ENCODE assay signal across 10 mouse cellular contexts in the genomic region with DNA sequence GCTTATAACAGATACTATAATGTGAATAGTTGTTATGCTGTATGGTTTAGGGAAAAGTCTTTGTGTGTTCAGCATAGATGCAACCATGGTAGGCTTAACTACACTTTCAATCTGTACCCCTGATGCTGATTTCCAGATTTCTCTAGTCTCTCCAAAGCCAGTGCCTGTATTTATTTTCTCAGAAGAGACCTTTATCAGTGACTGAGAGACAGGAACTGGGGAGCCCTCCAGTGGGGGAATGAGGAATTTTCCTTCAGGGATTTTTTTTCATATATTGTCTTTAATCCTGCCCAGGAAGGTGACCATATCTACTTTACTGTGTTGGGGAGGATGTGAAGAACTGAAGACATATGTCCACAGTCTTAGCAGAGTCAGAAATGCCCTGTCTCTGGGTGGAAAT. TPM values are rescaled to one million over a fixed set of nuclear protein-coding genes. Genes with fewer than 3 reads are reported as not detected.
DNase-seq lines count a peak whose midpoint lies in the region; ATAC-seq and TF ChIP-seq lines count a peak whose summit lies in the region.
"Had no signal": no experiment of that assay in that cellular context is flagged by ENCODE, and none has a peak within 500 bp of the region (broad histone marks: within the 10 kb centered on the region; RNA-seq: fewer than 3 reads in every experiment).

No protein-coding gene starts in this region.

- TF ChIP-seq POLR2A in brain, embryonic 14.5 days (IDR thresholded peaks at IDR 0.05; ENCODE audit: borderline replicate concordance, extremely low read depth, insufficient read depth, insufficient read length, poor library complexity, severe bottlenecking) = no peak

- peak; percentile 35 for TF ChIP-seq CTCF in heart, postnatal 0 days (IDR thresholded peaks at IDR 0.05; ENCODE audit: low read depth)
- TF ChIP-seq CTCF in brain, embryonic 14.5 days (IDR thresholded peaks at IDR 0.05; ENCODE audit: borderline replicate concordance, extremely low read depth, insufficient read depth, insufficient read length) = peak; percentile 42; the same call in 1 of the 2 replicates

- no peaks in the 10 kb centered on the region for H3K36me3 ChIP-seq in heart, postnatal 0 days (replicated peaks; ENCODE audit: control insufficient read depth, insufficient read depth, low read length)
- no peaks in the 10 kb centered on the region for H3K36me3 ChIP-seq in heart, embryonic 10.5 days
- H3K36me3 ChIP-seq in forebrain, embryonic 16.5 days (ENCODE audit: control insufficient read depth, insufficient read depth) = no peaks in the 10 kb centered on the region
- no peaks in the 10 kb centered on the region for H3K36me3 ChIP-seq in midbrain, embryonic 11.5 days (ENCODE audit: control insufficient read depth, insufficient read depth, low read length)
- H3K36me3 ChIP-seq: heart, embryonic 15.5 days had no signal

- H3K27me3 ChIP-seq in heart, postnatal 0 days (ENCODE audit: control insufficient read depth, insufficient read depth, low read length) = no peaks in the 10 kb centered on the region
- no peaks in the 10 kb centered on the region for H3K27me3 ChIP-seq in heart, embryonic 10.5 days (ENCODE audit: insufficient read depth, poor library complexity, severe bottlenecking)
- H3K27me3 ChIP-seq in forebrain, embryonic 16.5 days (replicated peaks; ENCODE audit: control insufficient read depth, insufficient read depth, low read length) = no peaks in the 10 kb centered on the region
- no peaks in the 10 kb centered on the region for H3K27me3 ChIP-seq in midbrain, embryonic 11.5 days (ENCODE audit: control insufficient read depth, insufficient read depth, low read length)

- no peaks in the 10 kb centered on the region for H3K4me1 ChIP-seq in heart, postnatal 0 days (ENCODE audit: control insufficient read depth, insufficient read depth)
- H3K4me1 ChIP-seq in heart, embryonic 10.5 days = peaks cover 16% of the 10 kb centered on the region
- peaks cover 17% of the 10 kb centered on the region for H3K4me1 ChIP-seq in forebrain, embryonic 16.5 days (replicated peaks; ENCODE audit: control insufficient read depth, insufficient read depth, low read length)
- peaks cover 14% of the 10 kb centered on the region for H3K4me1 ChIP-seq in midbrain, embryonic 11.5 days (ENCODE audit: control insufficient read depth, insufficient read depth, low read length)

- no peak overlapping the region for H3K9ac ChIP-seq in heart, postnatal 0 days (replicated peaks; ENCODE audit: low read depth, low read length)
- H3K9ac ChIP-seq in forebrain, embryonic 16.5 days (replicated peaks; ENCODE audit: low read depth, low read length) = no peak overlapping the region
- no peak overlapping the region for H3K9ac ChIP-seq in midbrain, embryonic 11.5 days (ENCODE audit: low read length)
- H3K9ac ChIP-seq: heart, embryonic 15.5 days had no signal

- H3K27ac ChIP-seq in heart, postnatal 0 days (ENCODE audit: low read depth) = no peak overlapping the region
- no peak overlapping the region for H3K27ac ChIP-seq in heart, embryonic 10.5 days
- no peak overlapping the region for H3K27ac ChIP-seq in forebrain, embryonic 16.5 days (ENCODE audit: low read length)
- H3K27ac ChIP-seq in midbrain, embryonic 11.5 days (ENCODE audit: low read depth, low read length) = no peak overlapping the region; the same call in 1 of the 2 replicates
- H3K27ac ChIP-seq: heart, embryonic 15.5 days had no signal

- no peak for ATAC-seq in heart, postnatal 0 days (ENCODE audit: insufficient read depth, low read depth)
- ATAC-seq in forebrain, embryonic 16.5 days = peak; percentile 39; the same call in 1 of the 2 replicates
- ATAC-seq in midbrain, embryonic 11.5 days (ENCODE audit: low FRiP score) = peak; percentile 30; the same call in 1 of the 2 replicates

- H3K4me3 ChIP-seq in heart, postnatal 0 days (ENCODE audit: low read depth, low read length) = no peak overlapping the region
- H3K4me3 ChIP-seq in heart, embryonic 10.5 days = no peak overlapping the region
- no peak overlapping the region for H3K4me3 ChIP-seq in forebrain, embryonic 16.5 days (replicated peaks; ENCODE audit: low read length)
- no peak overlapping the region for H3K4me3 ChIP-seq in midbrain, embryonic 11.5 days (ENCODE audit: low read depth, low read length)
- H3K4me3 ChIP-seq: heart, embryonic 15.5 days; megakaryocyte, embryonic 14.5 days had no signal

- H3K4me2 ChIP-seq in heart, postnatal 0 days (ENCODE audit: low read depth, low read length) = no peak overlapping the region
- H3K4me2 ChIP-seq in forebrain, embryonic 16.5 days (ENCODE audit: low read length) = no peak overlapping the region
- H3K4me2 ChIP-seq in midbrain, embryonic 11.5 days = no peak overlapping the region
- H3K4me2 ChIP-seq: heart, embryonic 15.5 days had no signal

- no peaks in the 10 kb centered on the region for H3K9me3 ChIP-seq in heart, postnatal 0 days (replicated peaks; ENCODE audit: control insufficient read depth, low read length)
- no peaks in the 10 kb centered on the region for H3K9me3 ChIP-seq in heart, embryonic 10.5 days
- H3K9me3 ChIP-seq in forebrain, embryonic 16.5 days (ENCODE audit: control insufficient read depth, low read length) = no peaks in the 10 kb centered on the region
- H3K9me3 ChIP-seq in midbrain, embryonic 11.5 days (ENCODE audit: control insufficient read depth, low read length) = no peaks in the 10 kb centered on the region
- H3K9me3 ChIP-seq: heart, embryonic 15.5 days; megakaryocyte, embryonic 14.5 days had no signal

- DNase-seq in heart, postnatal 0 days (ENCODE audit: low spot score) = no peak
- no peak for DNase-seq in heart, embryonic 10.5 days (ENCODE audit: low spot score)
- DNase-seq in 416B (ENCODE audit: low read depth) = peak; percentile 60
- DNase-seq in brain, embryonic 14.5 days (ENCODE audit: low read depth) = peak; percentile 77
- peak; percentile 92 for DNase-seq in midbrain, embryonic 11.5 days (ENCODE audit: low spot score, missing footprints)
- no peak for DNase-seq in spleen, postnatal 10 days (ENCODE audit: low spot score in 2 of 2)
- no peak for DNase-seq in gastrocnemius, postnatal 25 days

- no peak for TF ChIP-seq EP300 in heart, postnatal 0 days (IDR thresholded peaks at IDR 0.05; ENCODE audit: low read depth)

RNA-seq across cellular contexts. Expression of a gene that starts 12.4 kb away (rescaled TPM):
- not detected in 2 replicates for total RNA-seq in heart, postnatal 0 days (2014; rRNA removed; ENCODE audit: low replicate concordance)
- 0.48 TPM in 1 of 2 replicates, not detected in the other for polyA plus RNA-seq in heart, postnatal 0 days (2015; fragmentation: Nextera tagmentation; extraction: Ambion mirVana)
- not detected in 2 replicates for polyA plus RNA-seq in heart, embryonic 10.5 days (2016; fragmentation: Nextera tagmentation; extraction: Ambion mirVana)
- polyA plus RNA-seq in brain, embryonic 14.5 days (2012; rRNA removed) = 78.9 and 87.2 TPM in 2 replicates
- 29.3 and 76.1 TPM in 2 replicates for polyA plus RNA-seq in forebrain, embryonic 16.5 days (2015; fragmentation: Nextera tagmentation; extraction: Ambion mirVana)
- 28.5 and 34.8 TPM in 2 replicates for polyA plus RNA-seq in midbrain, embryonic 11.5 days (2014; fragmentation: Nextera tagmentation; extraction: Ambion mirVana)
- total RNA-seq in gastrocnemius, postnatal 25 days (2021) = not detected

RNA-seq across cellular contexts. Expression of a gene that starts 26.3 kb away (rescaled TPM):
- 0.04 and 0.15 TPM in 2 replicates for total RNA-seq in heart, postnatal 0 days (2014; rRNA removed; ENCODE audit: low replicate concordance)
- polyA plus RNA-seq in heart, postnatal 0 days (2015; fragmentation: Nextera tagmentation; extraction: Ambion mirVana) = 0.16 and 0.26 TPM in 2 replicates
- polyA plus RNA-seq in heart, embryonic 10.5 days (2016; fragmentation: Nextera tagmentation; extraction: Ambion mirVana) = 0.70 and 0.84 TPM in 2 replicates
- 33.4 and 53.4 TPM in 2 replicates for polyA plus RNA-seq in brain, embryonic 14.5 days (2012; rRNA removed)
- polyA plus RNA-seq in forebrain, embryonic 16.5 days (2015; fragmentation: Nextera tagmentation; extraction: Ambion mirVana) = 6.1 and 10.7 TPM in 2 replicates
- polyA plus RNA-seq in midbrain, embryonic 11.5 days (2014; fragmentation: Nextera tagmentation; extraction: Ambion mirVana) = 4.2 and 4.4 TPM in 2 replicates
- total RNA-seq in gastrocnemius, postnatal 25 days (2021) = not detected

RNA-seq across cellular contexts. Expression of a gene that starts 27.2 kb away (rescaled TPM):
- total RNA-seq in heart, postnatal 0 days (2014; rRNA removed; ENCODE audit: low replicate concordance) = 202 and 236 TPM in 2 replicates
- polyA plus RNA-seq in heart, postnatal 0 days (2015; fragmentation: Nextera tagmentation; extraction: Ambion mirVana) = 147 TPM in 2 replicates
- 142 and 144 TPM in 2 replicates for polyA plus RNA-seq in heart, embryonic 10.5 days (2016; fragmentation: Nextera tagmentation; extraction: Ambion mirVana)
- 140 and 189 TPM in 2 replicates for polyA plus RNA-seq in brain, embryonic 14.5 days (2012; rRNA removed)
- polyA plus RNA-seq in forebrain, embryonic 16.5 days (2015; fragmentation: Nextera tagmentation; extraction: Ambion mirVana) = 146 and 150 TPM in 2 replicates
- polyA plus RNA-seq in midbrain, embryonic 11.5 days (2014; fragmentation: Nextera tagmentation; extraction: Ambion mirVana) = 149 TPM in 2 replicates
- 10 to 100 TPM; 46.1 to 51.4 TPM for total RNA-seq in gastrocnemius, postnatal 25 days (2021)

RNA-seq across cellular contexts. Expression of a gene that starts 54.4 kb away (rescaled TPM):
- total RNA-seq in heart, postnatal 0 days (2014; rRNA removed; ENCODE audit: low replicate concordance) = 25.1 and 35.0 TPM in 2 replicates
- polyA plus RNA-seq in heart, postnatal 0 days (2015; fragmentation: Nextera tagmentation; extraction: Ambion mirVana) = 34.9 and 36.7 TPM in 2 replicates
- 24.5 and 32.4 TPM in 2 replicates for polyA plus RNA-seq in heart, embryonic 10.5 days (2016; fragmentation: Nextera tagmentation; extraction: Ambion mirVana)
- 52.4 and 53.3 TPM in 2 replicates for polyA plus RNA-seq in brain, embryonic 14.5 days (2012; rRNA removed)
- 51.5 and 59.3 TPM in 2 replicates for polyA plus RNA-seq in forebrain, embryonic 16.5 days (2015; fragmentation: Nextera tagmentation; extraction: Ambion mirVana)
- polyA plus RNA-seq in midbrain, embryonic 11.5 days (2014; fragmentation: Nextera tagmentation; extraction: Ambion mirVana) = 15.9 and 18.1 TPM in 2 replicates
- 10 to 100 TPM; 58.4 to 60.9 TPM for total RNA-seq in gastrocnemius, postnatal 25 days (2021)

RNA-seq across cellular contexts. Expression of a gene that starts 58.7 kb away (rescaled TPM):
- not detected in 2 replicates for total RNA-seq in heart, postnatal 0 days (2014; rRNA removed; ENCODE audit: low replicate concordance)
- not detected in 2 replicates for polyA plus RNA-seq in heart, postnatal 0 days (2015; fragmentation: Nextera tagmentation; extraction: Ambion mirVana)
- not detected in 2 replicates for polyA plus RNA-seq in heart, embryonic 10.5 days (2016; fragmentation: Nextera tagmentation; extraction: Ambion mirVana)
- not detected in 2 replicates for polyA plus RNA-seq in brain, embryonic 14.5 days (2012; rRNA removed)
- polyA plus RNA-seq in forebrain, embryonic 16.5 days (2015; fragmentation: Nextera tagmentation; extraction: Ambion mirVana) = not detected in 2 replicates
- not detected in 2 replicates for polyA plus RNA-seq in midbrain, embryonic 11.5 days (2014; fragmentation: Nextera tagmentation; extraction: Ambion mirVana)
- total RNA-seq in gastrocnemius, postnatal 25 days (2021) = not detected
- polyA plus RNA-seq: heart, embryonic 15.5 days had no signal

Comparison
In these comparisons a context has a peak if more than half of its experiments do, and no peak if none do; other contexts are left out.
1. DNase-seq: peak in 416B (single experiment), brain, embryonic 14.5 days (single experiment) and midbrain, embryonic 11.5 days (single experiment); none in heart, postnatal 0 days (single experiment), heart, embryonic 10.5 days (single experiment), spleen, postnatal 10 days (0 of 2) and gastrocnemius, postnatal 25 days (single experiment).
2. RNA of a gene that starts 12.4 kb away (polyA plus RNA-seq): 78.9 to 87.2 TPM in brain, embryonic 14.5 days, 29.3 to 76.1 TPM in forebrain, embryonic 16.5 days and 28.5 to 34.8 TPM in midbrain, embryonic 11.5 days; 0.48 TPM in heart, postnatal 0 days and not detected in heart, embryonic 10.5 days; every median in the first group is over 10 times any median in the second.